Mouse (Mus musculus) limb, embryonic 15.5 days (tissue): ENCODE measurements around the gene Psmd13. TPM values are rescaled to one million over a fixed set of nuclear protein-coding genes. Genes with fewer than 3 reads are reported as not detected.
A peak's percentile ranks its signal among the peaks of the same experiment; 100 is the strongest.

ENCODE experiments used
- ATAC-seq: fragments of 200-750 bp; cut with Nextera tagmentation; 2 replicates; pipeline ENCODE4 v1.8.0; 2017; ENCODE audit warnings: low read depth, moderate TSS enrichment; ENCODE audit not compliant: insufficient number of reproducible peaks, low FRiP score, low TSS enrichment
- H3K27ac ChIP-seq: fragments of 300-500 bp; sonication (generic); 2 replicates; pipeline ENCODE4 v1.5.1; 2015; ENCODE audit warnings: moderate library complexity, mild to moderate bottlenecking, inconsistent platforms
- H3K27me3 ChIP-seq: fragments of 300-500 bp; sonication (generic); 2 replicates; pipeline ENCODE4 v1.6.1; 2015; ENCODE audit warnings: inconsistent platforms
- H3K36me3 ChIP-seq: fragments of 300-500 bp; sonication (generic); 2 replicates; pipeline ENCODE4 v1.6.1; 2015; ENCODE audit warnings: inconsistent platforms
- H3K4me1 ChIP-seq: fragments of 300-500 bp; sonication (generic); 2 replicates; pipeline ENCODE4 v1.6.1; 2015; ENCODE audit warnings: inconsistent platforms
- H3K4me2 ChIP-seq: fragments of 300-500 bp; sonication (generic); 2 replicates; pipeline ENCODE4 v1.6.1; 2015; ENCODE audit warnings: mild to moderate bottlenecking, inconsistent platforms
- H3K4me3 ChIP-seq: fragments of 300-500 bp; sonication (generic); 2 replicates; pipeline ENCODE4 v1.5.1; 2015; ENCODE audit warnings: mild to moderate bottlenecking, inconsistent platforms
- H3K9ac ChIP-seq: fragments of 300-500 bp; sonication (generic); 2 replicates; pipeline ENCODE4 v1.6.1; 2015; ENCODE audit warnings: inconsistent platforms
- H3K9me3 ChIP-seq: fragments of 300-500 bp; sonication (generic); 2 replicates; pipeline ENCODE4 v1.6.1; 2016; ENCODE audit warnings: inconsistent platforms
- WGBS: fragments of 180-500 bp; shearing (Covaris S2); methylation state at CpG from one replicate; pipeline ENCODE4 v1.1.7; 2015; 5-methylcytosine and 5-hydroxymethylcytosine counted together
- polyA plus RNA-seq: library from polyadenylated mRNA; unstranded; fragments of >200 nt; fragmentation: Nextera tagmentation; extraction: Ambion mirVana; gene quantifications from 2 replicates; pipeline ENCODE4 v1.2.1, GENCODE M21; 2015

The Psmd13 gene
- polyA plus RNA-seq, 1 experiment from 2014 or later = 201 TPM

- Histone ChIP-seq H3K27ac (peak within 1 kb of the TSS; percentile 97), H3K9ac (peak within 1 kb of the TSS; percentile 71), H3K4me1 (peaks cover 33% of the 10 kb centered on the region), H3K9me3 (no peaks in the 10 kb centered on the region), H3K27me3 (no peaks in the 10 kb centered on the region; the same call in 1 of the 2 replicates), H3K4me2 (peak within 1 kb of the TSS; percentile 65), H3K4me3 (peak within 1 kb of the TSS; percentile 56), H3K36me3 (peaks cover 20% of the 10 kb centered on the region)
- ATAC-seq = peak; percentile 89
- 1% methylated on average over 33 of the region's 33 CpGs for WGBS
Measured at GRCm38 (mm10) chr7:140941222-140942051, 59.7 kb downstream of the Psmd13 start, which contains the start of gene Pgghg. Pgghg (plus strand) TSS chr7:140941391.

- peak overlapping the region; percentile 56 for H3K4me3 ChIP-seq
- H3K27ac ChIP-seq = peak overlapping the region; percentile 97
- no peaks in the 10 kb centered on the region for H3K27me3 ChIP-seq
- H3K36me3 ChIP-seq = peaks cover 29% of the 10 kb centered on the region
- peak overlapping the region; percentile 65 for H3K4me2 ChIP-seq
- ATAC-seq = no peak
- 56% methylated on average over 9 of the region's 9 CpGs for WGBS
- no peaks in the 10 kb centered on the region for H3K9me3 ChIP-seq
- H3K9ac ChIP-seq = peak overlapping the region; percentile 71
- peaks cover 33% of the 10 kb centered on the region for H3K4me1 ChIP-seq
Measured at GRCm38 (mm10) chr7:140942341-140942740, 60.6 kb downstream of the Psmd13 start.

DNA sequence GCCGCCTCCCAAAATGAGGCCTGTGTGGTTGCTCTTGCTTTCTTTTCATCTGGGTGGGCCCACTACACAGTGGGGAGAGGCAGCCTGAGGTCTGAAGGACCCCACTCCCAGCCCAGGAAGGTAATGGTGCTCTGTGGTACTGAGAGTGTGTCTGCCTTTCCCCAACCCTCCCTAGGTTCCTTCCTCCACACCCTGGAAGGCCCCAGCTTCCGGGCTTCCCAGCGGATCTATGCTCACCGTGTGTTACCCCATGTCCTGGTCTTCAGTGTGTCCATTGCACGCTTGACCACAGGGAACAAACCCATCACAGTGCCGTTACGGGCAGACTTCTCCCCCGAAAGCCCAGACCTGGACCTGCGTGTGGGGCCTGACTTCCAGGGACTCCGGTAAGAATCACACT is 61.0 kb downstream of the Psmd13 start:
- WGBS = 87% methylated on average over 10 of the region's 10 CpGs
- no peak overlapping the region for H3K9ac ChIP-seq
- peaks cover 34% of the 10 kb centered on the region for H3K36me3 ChIP-seq
- ATAC-seq = no peak
- H3K4me3 ChIP-seq = peak overlapping the region; percentile 56; the same call in 1 of the 2 replicates
- no peak overlapping the region for H3K4me2 ChIP-seq
- H3K27me3 ChIP-seq = no peaks in the 10 kb centered on the region
- peak overlapping the region; percentile 97 for H3K27ac ChIP-seq
- H3K4me1 ChIP-seq = peaks cover 33% of the 10 kb centered on the region
- no peaks in the 10 kb centered on the region for H3K9me3 ChIP-seq

DNA sequence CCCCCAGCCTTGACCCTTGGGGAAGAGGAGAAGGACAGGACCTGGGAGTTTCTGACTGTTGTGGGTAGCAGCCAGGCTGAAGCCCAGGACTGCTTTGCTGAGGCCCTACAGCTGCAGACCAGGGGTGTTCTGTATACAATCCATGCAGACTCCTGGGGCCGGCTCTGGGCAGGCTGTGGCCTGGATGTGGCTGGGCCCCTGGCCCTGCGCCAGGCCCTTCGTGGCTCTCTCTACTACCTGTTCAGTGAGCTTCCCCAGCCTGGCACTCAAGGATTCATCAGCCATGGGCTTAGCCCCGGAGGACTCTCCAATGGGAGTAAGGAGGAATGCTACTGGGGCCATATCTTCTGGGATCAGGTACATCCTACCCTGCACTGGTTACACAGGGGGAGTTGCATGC is 61.6 kb downstream of the Psmd13 start:
- Histone ChIP-seq H3K4me1 (peaks cover 33% of the 10 kb centered on the region), H3K9me3 (no peaks in the 10 kb centered on the region), H3K9ac (no peak overlapping the region), H3K27me3 (no peaks in the 10 kb centered on the region), H3K36me3 (peaks cover 39% of the 10 kb centered on the region), H3K4me2 (no peak overlapping the region), H3K27ac (peak overlapping the region; percentile 97), H3K4me3 (no peak overlapping the region)
- ATAC-seq = no peak
- WGBS = 74% methylated on average over 4 of the region's 4 CpGs

- H3K36me3 ChIP-seq = peaks cover 48% of the 10 kb centered on the region
- no peak overlapping the region for H3K4me3 ChIP-seq
- 82% methylated on average over 7 of the region's 7 CpGs for WGBS
- H3K4me2 ChIP-seq = no peak overlapping the region
- no peak overlapping the region for H3K9ac ChIP-seq
- peaks cover 28% of the 10 kb centered on the region for H3K4me1 ChIP-seq
- H3K27me3 ChIP-seq = no peaks in the 10 kb centered on the region
- H3K9me3 ChIP-seq = no peaks in the 10 kb centered on the region
- ATAC-seq = no peak
- H3K27ac ChIP-seq = no peak overlapping the region
Measured at GRCm38 (mm10) chr7:140944236-140944635, 62.5 kb downstream of the Psmd13 start.

DNA sequence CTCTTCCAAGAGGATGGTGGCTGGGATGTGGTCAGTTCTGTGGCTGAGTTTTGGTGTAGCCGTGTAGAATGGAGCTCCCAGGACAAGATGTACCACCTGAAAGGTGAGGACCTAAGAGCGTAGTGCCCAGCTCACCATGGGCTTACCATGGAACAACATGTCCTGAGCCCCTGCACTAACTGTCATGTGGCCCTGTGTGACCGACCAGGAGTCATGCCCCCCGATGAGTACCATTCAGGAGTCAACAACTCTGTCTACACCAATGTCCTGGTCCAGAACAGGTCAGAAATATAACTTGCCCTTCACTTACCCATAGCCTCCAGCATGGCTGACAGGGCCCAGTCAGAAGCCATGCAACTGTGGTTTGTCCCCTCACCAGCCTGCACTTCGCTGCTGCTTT is 63.5 kb downstream of the Psmd13 start:
- Histone ChIP-seq H3K36me3 (peaks cover 56% of the 10 kb centered on the region), H3K4me2 (no peak overlapping the region), H3K4me3 (no peak overlapping the region), H3K27me3 (no peaks in the 10 kb centered on the region), H3K27ac (no peak overlapping the region), H3K9me3 (no peaks in the 10 kb centered on the region), H3K4me1 (peaks cover 23% of the 10 kb centered on the region), H3K9ac (no peak overlapping the region)
- WGBS = 93% methylated on average over 5 of the region's 5 CpGs
- no peak for ATAC-seq

DNA sequence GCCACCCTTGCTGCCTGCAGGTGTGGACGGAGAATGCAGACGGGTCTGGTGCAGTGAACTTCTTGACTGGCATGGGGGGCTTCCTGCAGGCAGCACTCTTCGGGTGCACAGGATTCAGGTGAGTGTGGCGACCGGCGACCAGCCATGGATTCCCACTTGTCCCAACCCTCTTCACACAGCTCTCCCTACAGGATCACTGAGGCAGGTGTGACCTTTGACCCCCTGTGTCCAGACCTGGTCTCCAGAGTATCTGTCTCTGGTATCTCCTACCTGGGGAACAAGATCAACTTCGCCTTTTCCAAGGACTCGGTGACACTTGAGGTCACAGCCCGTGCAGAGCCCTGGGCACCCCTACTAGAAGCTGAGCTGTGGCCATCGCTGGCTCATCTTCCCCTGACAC is 64.5 kb downstream of the Psmd13 start:
- H3K4me2 ChIP-seq = no peak overlapping the region
- 93% methylated on average over 10 of the region's 10 CpGs for WGBS
- H3K9me3 ChIP-seq = no peaks in the 10 kb centered on the region
- H3K4me3 ChIP-seq = no peak overlapping the region
- peaks cover 56% of the 10 kb centered on the region for H3K36me3 ChIP-seq
- H3K27me3 ChIP-seq = no peaks in the 10 kb centered on the region
- no peak overlapping the region for H3K27ac ChIP-seq
- peaks cover 29% of the 10 kb centered on the region for H3K4me1 ChIP-seq
- no peak for ATAC-seq
- H3K9ac ChIP-seq = no peak overlapping the region

DNA sequence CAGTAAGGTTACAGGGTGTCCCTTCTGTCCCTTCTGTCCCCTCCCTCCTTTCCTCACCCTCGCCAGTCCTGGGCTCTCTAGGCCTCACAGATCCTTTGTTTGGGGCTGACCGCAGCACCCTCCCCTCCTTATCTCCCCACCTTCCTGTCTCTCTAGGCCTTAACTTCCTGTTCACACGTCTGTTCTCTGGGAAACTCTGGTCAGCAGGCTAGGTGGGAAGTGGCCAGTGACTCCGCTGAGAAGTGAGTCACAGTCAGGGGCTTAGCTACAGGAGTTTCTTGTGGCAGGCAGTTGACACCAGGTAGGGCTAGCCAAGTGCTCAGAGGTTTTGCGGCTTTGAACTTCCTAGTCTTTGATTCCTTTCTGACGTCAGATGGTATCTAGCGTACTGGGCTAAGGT is 65.2 kb downstream of the Psmd13 start:
- WGBS = 57% methylated on average over 7 of the region's 7 CpGs
- no peak overlapping the region for H3K4me2 ChIP-seq
- no peak overlapping the region for H3K27ac ChIP-seq
- H3K4me1 ChIP-seq = peaks cover 36% of the 10 kb centered on the region
- no peak for ATAC-seq
- H3K9ac ChIP-seq = no peak overlapping the region
- peaks cover 56% of the 10 kb centered on the region for H3K36me3 ChIP-seq
- H3K27me3 ChIP-seq = no peaks in the 10 kb centered on the region
- H3K9me3 ChIP-seq = no peaks in the 10 kb centered on the region
- no peak overlapping the region for H3K4me3 ChIP-seq

GRCm38 (mm10) chr7:140948161-140948560 is 66.4 kb downstream of the Psmd13 start:
- Histone ChIP-seq H3K4me1 (peaks cover 36% of the 10 kb centered on the region), H3K27me3 (no peaks in the 10 kb centered on the region), H3K36me3 (peaks cover 60% of the 10 kb centered on the region), H3K27ac (no peak overlapping the region), H3K9ac (no peak overlapping the region), H3K4me3 (no peak overlapping the region), H3K4me2 (no peak overlapping the region), H3K9me3 (no peaks in the 10 kb centered on the region)
- no peak for ATAC-seq
- 81% methylated on average over 8 of the region's 8 CpGs for WGBS

Other genes with a start within 250 kb of the Psmd13 start
- not detected in 2 replicates for gene Olfr53, start 235.5 kb upstream of the Psmd13 start, polyA plus RNA-seq
- gene Olfr539, start 222.0 kb upstream of the Psmd13 start, polyA plus RNA-seq = 0.03 TPM in 1 of 2 replicates, not detected in the other
- gene Olfr45, start 200.0 kb upstream of the Psmd13 start, polyA plus RNA-seq = not detected in 2 replicates
- gene Olfr541, start 184.7 kb upstream of the Psmd13 start, polyA plus RNA-seq = not detected in 2 replicates
- gene Cyp2e1, start 118.2 kb upstream of the Psmd13 start, polyA plus RNA-seq = not detected in 2 replicates
- gene Syce1, start 94.1 kb upstream of the Psmd13 start, polyA plus RNA-seq = 0.11 and 0.13 TPM in 2 replicates
- 0.67 and 1.00 TPM in 2 replicates for gene Zfp941, start 59.8 kb upstream of the Psmd13 start, polyA plus RNA-seq
- 38.4 and 59.3 TPM in 2 replicates for gene Urah, start 47.0 kb upstream of the Psmd13 start, polyA plus RNA-seq
- not detected in 2 replicates for gene Scgb1c1, start 36.4 kb upstream of the Psmd13 start, polyA plus RNA-seq
- gene Odf3, start 34.2 kb upstream of the Psmd13 start, polyA plus RNA-seq = not detected in 2 replicates
- not detected in 2 replicates for gene Gm45785, start 25.6 kb upstream of the Psmd13 start, polyA plus RNA-seq
- 85.7 and 90.6 TPM in 2 replicates for gene Ric8a, start 25.0 kb upstream of the Psmd13 start, polyA plus RNA-seq
- gene Bet1l, start 24.4 kb upstream of the Psmd13 start, polyA plus RNA-seq = 70.7 and 71.6 TPM in 2 replicates
- gene Sirt3, start 341 bp downstream of the Psmd13 start, polyA plus RNA-seq = 22.7 and 25.6 TPM in 2 replicates
- 19.6 and 58.3 TPM in 2 replicates for gene Cox8b, start 18.5 kb downstream of the Psmd13 start, polyA plus RNA-seq
- gene Nlrp6, start 38.9 kb downstream of the Psmd13 start, polyA plus RNA-seq = 0.28 and 0.45 TPM in 2 replicates
- gene Pgghg, start 59.4 kb downstream of the Psmd13 start, polyA plus RNA-seq = 23.1 and 24.9 TPM in 2 replicates
- gene Ifitm5, start 68.3 kb downstream of the Psmd13 start, polyA plus RNA-seq = 46.1 and 62.9 TPM in 2 replicates
- gene Gm45717, start 74.0 kb downstream of the Psmd13 start, polyA plus RNA-seq = 0.47 TPM in 1 of 2 replicates, not detected in the other
- 1,488 and 1,547 TPM in 2 replicates for gene Ifitm2, start 74.0 kb downstream of the Psmd13 start, polyA plus RNA-seq
- gene Ifitm1, start 85.3 kb downstream of the Psmd13 start, polyA plus RNA-seq = 71.7 and 74.6 TPM in 2 replicates
- 217 and 218 TPM in 2 replicates for gene Ifitm3, start 128.8 kb downstream of the Psmd13 start, polyA plus RNA-seq
- 1.0 and 1.3 TPM in 2 replicates for gene Ifitm6, start 136.0 kb downstream of the Psmd13 start, polyA plus RNA-seq
- not detected in 2 replicates for gene Gm17387, start 147.2 kb downstream of the Psmd13 start, polyA plus RNA-seq
- gene B4galnt4, start 179.1 kb downstream of the Psmd13 start, polyA plus RNA-seq = 9.9 and 12.1 TPM in 2 replicates
- gene Pkp3, start 196.2 kb downstream of the Psmd13 start, polyA plus RNA-seq = 150 and 151 TPM in 2 replicates
- 3.3 and 3.8 TPM in 2 replicates for gene Sigirr, start 218.6 kb downstream of the Psmd13 start, polyA plus RNA-seq
- gene Ano9, start 235.8 kb downstream of the Psmd13 start, polyA plus RNA-seq = 23.4 and 24.1 TPM in 2 replicates
- gene Ptdss2, start 240.4 kb downstream of the Psmd13 start, polyA plus RNA-seq = 69.4 and 70.0 TPM in 2 replicates